Mouse (Mus musculus): ENCODE data around the gene Dpy19l1.

- TF ChIP-seq CTCF (IDR thresholded peaks at IDR 0.05; ENCODE audit: borderline replicate concordance, insufficient read depth, low read length) = no peak
- no peak for TF ChIP-seq POLR2A (IDR thresholded peaks at IDR 0.05; ENCODE audit: low read depth, low read length)
Measured at GRCm38 (mm10) chr9:24513290-24514077, 10.5 kb upstream of the Dpy19l1 start.

Data from embryonic fibroblast, embryonic 13.5 days (primary cell).